Mouse (Mus musculus): ENCODE measurements around the gene Pole4. TPM values are rescaled to one million over a fixed set of nuclear protein-coding genes. Genes with fewer than 3 reads are reported as not detected.
"Not testable (repeated sequence)": the region's sequence is repeated elsewhere in the genome, so short reads cannot be mapped to it uniquely, and the experiment has no call there.

The Pole4 gene
- polyA plus RNA-seq, 1 experiment from 2014 or later = 189 TPM

DNA sequence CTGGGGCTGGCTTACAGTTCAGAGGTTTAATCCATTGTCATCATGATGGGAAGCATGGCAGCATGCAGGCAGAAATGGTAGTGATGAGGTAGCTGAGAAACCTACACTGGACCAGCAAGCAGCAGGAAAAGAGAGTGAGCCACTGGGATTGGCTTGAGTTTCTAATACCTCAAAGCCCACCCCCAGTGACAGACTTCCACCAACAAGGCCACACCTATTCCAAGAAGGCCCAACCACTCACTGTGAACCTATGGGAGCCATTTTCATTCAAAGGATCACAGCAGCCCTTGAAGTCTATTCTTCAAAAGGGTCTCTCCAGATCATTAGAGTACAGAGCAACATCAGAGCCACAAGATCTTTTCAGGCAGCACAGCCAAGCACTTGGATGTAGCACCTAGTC lies 38.7 kb downstream of the Pole4 start:
- Histone ChIP-seq H3K4me3 (ENCODE audit: low read depth, low read length) (no peak overlapping the region), H3K27me3 (ENCODE audit: control insufficient read depth, insufficient read depth, low read length) (no peaks in the 10 kb centered on the region), H3K9me3 (ENCODE audit: control insufficient read depth, low read length) (no peaks in the 10 kb centered on the region), H3K36me3 (ENCODE audit: control insufficient read depth, insufficient read depth, low read length) (no peaks in the 10 kb centered on the region), H3K9ac (replicated peaks; ENCODE audit: low read depth, low read length) (no peak overlapping the region), H3K27ac (ENCODE audit: low read depth, low read length) (no peak overlapping the region), H3K4me1 (ENCODE audit: control insufficient read depth, insufficient read depth, low read length) (no peaks in the 10 kb centered on the region), H3K4me2 (ENCODE audit: low read depth, low read length) (no peak overlapping the region)
- ATAC-seq (ENCODE audit: low read depth) = no peak

DNA sequence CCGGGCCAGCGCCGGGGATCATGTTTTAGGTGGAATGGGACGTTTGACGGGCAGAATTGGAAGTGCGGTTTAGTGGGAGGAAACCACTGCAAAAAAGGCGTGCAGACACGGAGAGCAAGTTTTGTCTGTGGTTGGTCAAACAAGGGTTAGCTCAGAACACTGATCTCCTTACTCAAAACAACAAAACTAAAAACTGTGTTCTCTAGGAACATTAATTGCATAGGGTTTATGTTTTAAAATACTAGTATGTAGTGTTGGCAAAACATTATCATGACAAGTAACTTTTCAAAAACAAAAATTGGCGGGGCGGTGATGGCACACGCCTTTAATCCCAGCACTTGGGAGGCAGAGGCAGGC lies 52.0 kb downstream of the Pole4 start:
- Histone ChIP-seq H3K9ac (replicated peaks; ENCODE audit: low read depth, low read length) (peak overlapping the region; percentile 55), H3K4me2 (ENCODE audit: low read depth, low read length) (peak overlapping the region; percentile 66), H3K36me3 (ENCODE audit: control insufficient read depth, insufficient read depth, low read length) (no peaks in the 10 kb centered on the region), H3K9me3 (ENCODE audit: control insufficient read depth, low read length) (no peaks in the 10 kb centered on the region), H3K27ac (ENCODE audit: low read depth, low read length) (peak overlapping the region; percentile 80), H3K4me3 (ENCODE audit: low read depth, low read length) (peak overlapping the region; percentile 55), H3K27me3 (ENCODE audit: control insufficient read depth, insufficient read depth, low read length) (no peaks in the 10 kb centered on the region), H3K4me1 (ENCODE audit: control insufficient read depth, insufficient read depth, low read length) (peaks cover 4% of the 10 kb centered on the region; the same call in 1 of the 2 replicates)
- ATAC-seq (ENCODE audit: low read depth) = no peak; the same call in 1 of the 2 replicates
- WGBS = 38% methylated on average over 11 of the region's 11 CpGs

GRCm38 (mm10) chr6:82652521-82653168 lies 52.5 kb downstream of the Pole4 start:
- peak; percentile 99 for ATAC-seq (ENCODE audit: low read depth)
- H3K36me3 ChIP-seq (ENCODE audit: control insufficient read depth, insufficient read depth, low read length) = no peaks in the 10 kb centered on the region
- peak overlapping the region; percentile 55 for H3K4me3 ChIP-seq (ENCODE audit: low read depth, low read length)

DNA sequence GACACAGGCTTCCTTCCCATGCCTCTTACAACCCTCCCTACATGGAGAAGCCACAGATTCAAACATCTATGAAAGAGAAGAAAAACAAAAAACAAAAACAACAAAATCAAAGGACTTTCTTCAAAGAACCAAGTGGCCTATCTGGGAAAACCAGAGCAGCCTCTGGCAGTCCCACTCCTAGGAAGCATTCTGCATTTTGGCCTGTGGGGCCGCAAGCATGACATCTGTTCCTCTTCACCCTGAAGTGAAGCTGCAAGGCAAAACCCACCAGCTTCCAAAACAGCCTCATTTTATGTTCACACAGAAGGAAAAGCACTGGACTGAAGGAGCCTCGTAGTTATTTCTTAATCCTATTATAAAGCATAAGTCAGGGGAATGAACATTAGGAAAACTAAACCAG lies 56.1 kb downstream of the Pole4 start:
- no peaks in the 10 kb centered on the region for H3K36me3 ChIP-seq (ENCODE audit: control insufficient read depth, insufficient read depth, low read length)
- H3K27ac ChIP-seq (ENCODE audit: low read depth, low read length) = no peak overlapping the region
- no peak for ATAC-seq (ENCODE audit: low read depth)
- 84% methylated on average over 2 of the region's 2 CpGs for WGBS
- H3K27me3 ChIP-seq (ENCODE audit: control insufficient read depth, insufficient read depth, low read length) = no peaks in the 10 kb centered on the region
- peaks cover 4% of the 10 kb centered on the region; the same call in 1 of the 2 replicates for H3K4me1 ChIP-seq (ENCODE audit: control insufficient read depth, insufficient read depth, low read length)
- no peak overlapping the region for H3K4me3 ChIP-seq (ENCODE audit: low read depth, low read length)
- H3K9me3 ChIP-seq (ENCODE audit: control insufficient read depth, low read length) = no peaks in the 10 kb centered on the region
- H3K4me2 ChIP-seq (ENCODE audit: low read depth, low read length) = no peak overlapping the region
- no peak overlapping the region for H3K9ac ChIP-seq (replicated peaks; ENCODE audit: low read depth, low read length)

More at GRCm38 (mm10) chr6:82652521-82653168, 52.5 kb downstream of the Pole4 start:
- H3K4me1 ChIP-seq (ENCODE audit: control insufficient read depth, insufficient read depth, low read length) = peaks cover 4% of the 10 kb centered on the region; the same call in 1 of the 2 replicates
- peak overlapping the region; percentile 66 for H3K4me2 ChIP-seq (ENCODE audit: low read depth, low read length)
- no peaks in the 10 kb centered on the region for H3K9me3 ChIP-seq (ENCODE audit: control insufficient read depth, low read length)
- H3K27ac ChIP-seq (ENCODE audit: low read depth, low read length) = peak overlapping the region; percentile 80
- peak overlapping the region; percentile 55 for H3K9ac ChIP-seq (replicated peaks; ENCODE audit: low read depth, low read length)
- under 1% methylated on average over 67 of the region's 67 CpGs for WGBS
- H3K27me3 ChIP-seq (ENCODE audit: control insufficient read depth, insufficient read depth, low read length) = no peaks in the 10 kb centered on the region

GRCm38 (mm10) chr6:82647940-82648655 lies 57.1 kb downstream of the Pole4 start:
- H3K9me3 ChIP-seq (ENCODE audit: control insufficient read depth, low read length) = no peaks in the 10 kb centered on the region
- H3K36me3 ChIP-seq (ENCODE audit: control insufficient read depth, insufficient read depth, low read length) = no peaks in the 10 kb centered on the region
- no peak overlapping the region for H3K27ac ChIP-seq (ENCODE audit: low read depth, low read length)
- H3K4me1 ChIP-seq (ENCODE audit: control insufficient read depth, insufficient read depth, low read length) = peaks cover 4% of the 10 kb centered on the region; the same call in 1 of the 2 replicates
- no peak overlapping the region for H3K9ac ChIP-seq (replicated peaks; ENCODE audit: low read depth, low read length)
- H3K4me2 ChIP-seq (ENCODE audit: low read depth, low read length) = no peak overlapping the region
- H3K4me3 ChIP-seq (ENCODE audit: low read depth, low read length) = no peak overlapping the region
- no peak for ATAC-seq (ENCODE audit: low read depth)
- H3K27me3 ChIP-seq (ENCODE audit: control insufficient read depth, insufficient read depth, low read length) = no peaks in the 10 kb centered on the region
- 96% methylated on average over 1 of the region's 1 CpGs for whole genome bisulfite sequencing

DNA sequence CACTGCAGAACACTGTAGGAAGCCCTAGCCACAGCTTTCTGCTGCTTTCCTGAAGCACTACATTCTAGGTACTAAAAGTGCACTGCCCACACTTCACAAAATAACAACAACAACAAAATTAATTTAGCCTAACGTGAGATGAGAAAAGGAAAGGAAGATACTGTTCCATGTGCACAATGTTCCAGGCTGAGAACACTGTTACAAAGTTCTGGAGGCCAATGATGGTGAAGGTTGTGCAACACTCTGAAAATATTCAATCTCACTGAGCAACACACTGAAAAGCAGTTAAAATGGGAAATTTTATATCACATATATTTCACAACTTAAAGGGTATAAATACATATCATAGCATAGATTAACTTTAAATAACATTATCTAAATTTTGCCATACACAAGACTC lies 58.2 kb downstream of the Pole4 start:
- WGBS = 95% methylated on average over 1 of the region's 1 CpGs
- no peak for ATAC-seq (ENCODE audit: low read depth)

DNA sequence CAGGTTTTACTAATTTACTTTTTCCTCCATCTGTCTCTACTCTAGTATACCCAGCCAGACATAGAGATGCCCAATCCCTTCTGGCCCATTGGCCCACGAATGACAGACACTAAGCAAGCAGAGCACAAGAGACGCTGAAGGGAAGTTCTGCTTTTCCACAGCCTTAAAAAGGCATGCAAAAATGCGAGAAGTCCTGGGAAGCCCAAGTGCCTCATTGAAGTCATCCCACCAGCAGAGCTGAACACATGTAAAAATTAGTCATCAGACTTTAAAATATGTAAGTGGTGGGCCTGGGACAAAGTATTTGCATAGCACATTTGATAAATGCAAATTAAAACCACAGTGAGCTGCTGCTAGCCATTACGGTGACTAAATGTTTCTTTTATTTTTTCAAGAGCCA lies 65.1 kb downstream of the Pole4 start:
- Histone ChIP-seq H3K9me3 (ENCODE audit: control insufficient read depth, low read length) (no peaks in the 10 kb centered on the region), H3K36me3 (ENCODE audit: control insufficient read depth, insufficient read depth, low read length) (no peaks in the 10 kb centered on the region), H3K27ac (ENCODE audit: low read depth, low read length) (no peak overlapping the region), H3K4me1 (ENCODE audit: control insufficient read depth, insufficient read depth, low read length) (no peaks in the 10 kb centered on the region), H3K4me3 (ENCODE audit: low read depth, low read length) (no peak overlapping the region), H3K4me2 (ENCODE audit: low read depth, low read length) (no peak overlapping the region), H3K9ac (replicated peaks; ENCODE audit: low read depth, low read length) (no peak overlapping the region), H3K27me3 (ENCODE audit: control insufficient read depth, insufficient read depth, low read length) (no peaks in the 10 kb centered on the region)
- ATAC-seq (ENCODE audit: low read depth) = no peak
- 68% methylated on average over 4 of the region's 4 CpGs for WGBS

More for the DNA sequence above, 58.2 kb downstream of the Pole4 start:
- Histone ChIP-seq H3K9ac (replicated peaks; ENCODE audit: low read depth, low read length) (no peak overlapping the region), H3K36me3 (ENCODE audit: control insufficient read depth, insufficient read depth, low read length) (no peaks in the 10 kb centered on the region), H3K4me3 (ENCODE audit: low read depth, low read length) (no peak overlapping the region), H3K4me2 (ENCODE audit: low read depth, low read length) (no peak overlapping the region), H3K27me3 (ENCODE audit: control insufficient read depth, insufficient read depth, low read length) (no peaks in the 10 kb centered on the region), H3K27ac (ENCODE audit: low read depth, low read length) (no peak overlapping the region), H3K9me3 (ENCODE audit: control insufficient read depth, low read length) (no peaks in the 10 kb centered on the region), H3K4me1 (ENCODE audit: control insufficient read depth, insufficient read depth, low read length) (peaks cover 2% of the 10 kb centered on the region; the same call in 1 of the 2 replicates)

GRCm38 (mm10) chr6:82625331-82625730 lies 79.8 kb downstream of the Pole4 start:
- not testable (repeated sequence) for H3K36me3 ChIP-seq (ENCODE audit: control insufficient read depth, insufficient read depth, low read length); H3K9me3 ChIP-seq (ENCODE audit: control insufficient read depth, low read length); H3K4me3 ChIP-seq (ENCODE audit: low read depth, low read length); H3K9ac ChIP-seq (replicated peaks; ENCODE audit: low read depth, low read length); ATAC-seq (ENCODE audit: low read depth); H3K4me2 ChIP-seq (ENCODE audit: low read depth, low read length); H3K27ac ChIP-seq (ENCODE audit: low read depth, low read length); H3K27me3 ChIP-seq (ENCODE audit: control insufficient read depth, insufficient read depth, low read length); H3K4me1 ChIP-seq (ENCODE audit: control insufficient read depth, insufficient read depth, low read length)
- 95% methylated on average over 7 of the region's 8 CpGs for WGBS

- H3K36me3 ChIP-seq (ENCODE audit: control insufficient read depth, insufficient read depth, low read length) = no peaks in the 10 kb centered on the region
- no peak overlapping the region for H3K27ac ChIP-seq (ENCODE audit: low read depth, low read length)
- H3K4me1 ChIP-seq (ENCODE audit: control insufficient read depth, insufficient read depth, low read length) = no peaks in the 10 kb centered on the region
- no peaks in the 10 kb centered on the region for H3K9me3 ChIP-seq (ENCODE audit: control insufficient read depth, low read length)
- H3K4me3 ChIP-seq (ENCODE audit: low read depth, low read length) = no peak overlapping the region
- H3K9ac ChIP-seq (replicated peaks; ENCODE audit: low read depth, low read length) = no peak overlapping the region
- no peak for ATAC-seq (ENCODE audit: low read depth)
- H3K27me3 ChIP-seq (ENCODE audit: control insufficient read depth, insufficient read depth, low read length) = no peaks in the 10 kb centered on the region
- WGBS = 75% methylated on average over 4 of the region's 4 CpGs
- H3K4me2 ChIP-seq (ENCODE audit: low read depth, low read length) = no peak overlapping the region
Observed at GRCm38 (mm10) chr6:82613201-82613600, 92.0 kb downstream of the Pole4 start.
